Mouse (Mus musculus) forebrain, embryonic 12.5 days (tissue): ENCODE results near the gene Gm37240. TPM values are rescaled to one million over a fixed set of nuclear protein-coding genes. Genes with fewer than 3 reads are reported as not detected.

Experiments used
- ATAC-seq: fragments of 200-750 bp; cut with Nextera tagmentation; 2 replicates; pipeline ENCODE4 v1.8.0; 2017; ENCODE audit warnings: moderate TSS enrichment; ENCODE audit not compliant: low FRiP score
- H3K27ac ChIP-seq: fragments of 300-500 bp; sonication (generic); 2 replicates; pipeline ENCODE4 v1.5.1; 2016; ENCODE audit warnings: mild to moderate bottlenecking
- H3K27me3 ChIP-seq: fragments of 300-500 bp; sonication (generic); 2 replicates; pipeline ENCODE4 v1.6.1; 2016; ENCODE audit warnings: mild to moderate bottlenecking
- H3K36me3 ChIP-seq: fragments of 300-500 bp; sonication (generic); replicated peaks from 2 replicates; pipeline ENCODE4 v1.6.1; 2016; ENCODE audit warnings: mild to moderate bottlenecking
- H3K4me1 ChIP-seq: fragments of 300-500 bp; sonication (generic); 2 replicates; pipeline ENCODE4 v1.6.1; 2016
- H3K4me2 ChIP-seq: fragments of 300-500 bp; sonication (generic); 2 replicates; pipeline ENCODE4 v1.6.1; 2016; ENCODE audit warnings: mild to moderate bottlenecking, moderate library complexity
- H3K4me3 ChIP-seq: fragments of 300-500 bp; sonication (generic); replicated peaks from 2 replicates; pipeline ENCODE4 v1.5.1; 2016; ENCODE audit warnings: mild to moderate bottlenecking
- H3K9ac ChIP-seq: fragments of 300-500 bp; sonication (generic); 2 replicates; pipeline ENCODE4 v1.6.1; 2016; ENCODE audit warnings: mild to moderate bottlenecking
- H3K9me3 ChIP-seq: fragments of 300-500 bp; sonication (generic); 2 replicates; pipeline ENCODE4 v1.6.1; 2016
- WGBS: fragments of 180-500 bp; shearing (Covaris S2); methylation state at CpG from one replicate; pipeline ENCODE4 v1.1.7; 2016; 5-methylcytosine and 5-hydroxymethylcytosine counted together
- polyA plus RNA-seq: library from polyadenylated mRNA; unstranded; fragments of >200 nt; fragmentation: Nextera tagmentation; extraction: Ambion mirVana; gene quantifications from 2 replicates; pipeline ENCODE4 v1.2.1, GENCODE M21; 2016

Gene Gm37240
- polyA plus RNA-seq, 1 experiment from 2014 or later = 0.57 TPM

DNA sequence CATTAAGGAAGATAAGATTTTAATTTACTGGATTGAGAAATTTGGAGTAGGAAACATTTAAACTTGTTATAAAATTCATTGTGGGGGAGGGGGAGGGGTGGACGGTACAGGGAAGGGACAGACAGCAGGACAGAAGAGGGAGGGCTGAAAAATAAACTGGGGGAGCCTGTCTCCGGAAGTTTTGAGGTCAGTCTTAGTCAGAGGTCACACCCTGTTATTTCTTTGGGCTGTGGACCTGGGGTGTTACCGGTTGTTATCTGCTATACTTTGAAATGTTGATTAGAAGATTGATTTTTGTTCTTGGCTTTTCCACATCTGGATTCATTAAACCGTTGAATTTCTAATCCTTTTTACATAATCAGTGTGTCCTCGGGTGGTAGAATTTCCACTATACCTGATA is 1061.3 kb downstream of the Gm37240 start:
- H3K27ac ChIP-seq = no peak overlapping the region
- 71% methylated on average over 5 of the region's 5 CpGs for WGBS
- H3K9me3 ChIP-seq = no peaks in the 10 kb centered on the region
- H3K4me2 ChIP-seq = no peak overlapping the region
- H3K36me3 ChIP-seq = no peaks in the 10 kb centered on the region
- no peaks in the 10 kb centered on the region for H3K27me3 ChIP-seq
- no peak overlapping the region for H3K9ac ChIP-seq
- no peak overlapping the region for H3K4me3 ChIP-seq
- H3K4me1 ChIP-seq = no peaks in the 10 kb centered on the region; the same call in 1 of the 2 replicates
- ATAC-seq = no peak

DNA sequence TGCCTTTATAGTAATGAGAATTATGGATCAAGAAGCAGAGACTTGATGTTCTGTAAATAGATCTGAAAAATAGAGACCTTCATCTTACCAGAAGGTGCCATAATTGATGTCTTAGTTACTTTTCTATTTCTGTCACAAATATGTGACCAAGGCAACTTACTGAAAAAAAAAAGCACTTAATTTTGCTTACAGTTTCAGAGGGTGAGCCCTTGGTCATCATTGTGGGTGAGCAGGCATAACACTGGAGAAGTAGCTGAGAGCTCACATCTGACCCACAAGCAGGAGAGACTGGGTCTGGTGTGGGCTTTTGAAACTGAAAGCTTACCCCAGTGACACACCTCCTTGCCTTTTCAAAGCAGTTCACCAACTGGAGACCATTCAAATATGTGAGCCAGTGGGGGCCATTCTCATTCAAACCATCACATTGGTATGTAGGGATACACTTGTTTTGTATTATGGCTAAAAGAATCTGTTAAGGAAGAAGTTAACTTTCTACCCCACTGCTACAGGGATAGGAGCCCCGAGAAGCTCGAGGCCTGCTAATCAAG is 1066.6 kb downstream of the Gm37240 start:
- no peaks in the 10 kb centered on the region for H3K27me3 ChIP-seq
- no peaks in the 10 kb centered on the region for H3K36me3 ChIP-seq
- H3K4me3 ChIP-seq = no peak overlapping the region
- no peak overlapping the region for H3K9ac ChIP-seq
- H3K9me3 ChIP-seq = no peaks in the 10 kb centered on the region
- H3K4me1 ChIP-seq = peaks cover 11% of the 10 kb centered on the region
- no peak overlapping the region for H3K27ac ChIP-seq
- H3K4me2 ChIP-seq = no peak overlapping the region
- WGBS = 53% methylated on average over 2 of the region's 2 CpGs
- ATAC-seq = no peak

DNA sequence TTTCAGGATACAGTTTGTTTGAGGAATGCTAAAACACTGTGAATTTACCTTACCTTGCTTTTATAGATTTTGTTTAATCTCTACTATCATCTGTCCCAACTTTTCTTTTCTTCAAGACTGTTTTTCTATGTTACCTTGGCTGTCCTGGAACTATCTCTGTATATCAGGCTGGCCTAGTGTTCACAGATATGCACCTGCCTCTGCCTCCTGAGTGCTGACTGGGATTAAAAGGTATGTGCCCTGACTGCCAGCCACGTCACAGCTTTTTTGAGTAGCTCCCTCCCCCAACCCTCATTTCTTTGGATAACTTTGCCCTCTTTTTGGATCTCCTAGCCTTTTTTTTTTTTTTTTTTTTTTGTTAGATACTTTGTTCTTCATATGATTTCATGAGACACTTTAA is 1070.4 kb downstream of the Gm37240 start:
- 59% methylated on average over 1 of the region's 1 CpGs for WGBS

DNA sequence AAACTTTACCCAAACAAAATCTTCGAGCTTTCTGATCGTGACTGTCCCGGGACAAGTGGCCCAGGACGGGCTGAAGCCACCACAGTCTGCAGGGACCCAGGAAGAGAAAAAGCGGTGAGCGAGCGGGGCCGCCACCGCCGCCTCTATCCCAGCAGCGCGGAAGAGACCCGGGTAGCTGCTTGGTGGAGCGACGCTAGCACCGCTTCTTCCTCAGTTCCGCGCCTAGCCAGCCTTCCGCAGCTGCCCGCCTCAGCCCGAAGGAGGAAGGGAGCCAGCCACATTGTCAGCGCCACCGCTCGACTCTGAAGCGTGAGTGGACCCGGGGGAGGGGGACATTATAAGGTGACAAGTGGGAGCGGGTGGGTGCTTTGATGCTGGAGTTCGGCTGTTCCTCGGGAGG is 1071.9 kb downstream of the Gm37240 start:
- no peaks in the 10 kb centered on the region for H3K36me3 ChIP-seq
- peaks cover 26% of the 10 kb centered on the region for H3K4me1 ChIP-seq
- ATAC-seq = peak; percentile 14; the same call in 1 of the 2 replicates
- peak overlapping the region; percentile 96; the same call in 1 of the 2 replicates for H3K27ac ChIP-seq
- no peaks in the 10 kb centered on the region for H3K27me3 ChIP-seq
- H3K4me2 ChIP-seq = peak overlapping the region; percentile 99
- WGBS = under 1% methylated on average over 29 of the region's 29 CpGs
- H3K9me3 ChIP-seq = no peaks in the 10 kb centered on the region
- peak overlapping the region; percentile 99 for H3K4me3 ChIP-seq
- peak overlapping the region; percentile 91 for H3K9ac ChIP-seq

More for the DNA sequence above, 1070.4 kb downstream of the Gm37240 start:
- H3K4me1 ChIP-seq = peaks cover 26% of the 10 kb centered on the region
- no peaks in the 10 kb centered on the region for H3K9me3 ChIP-seq
- no peak overlapping the region for H3K9ac ChIP-seq
- no peak overlapping the region for H3K4me2 ChIP-seq
- H3K27me3 ChIP-seq = no peaks in the 10 kb centered on the region
- no peak overlapping the region for H3K27ac ChIP-seq
- no peak overlapping the region for H3K4me3 ChIP-seq
- no peaks in the 10 kb centered on the region for H3K36me3 ChIP-seq
- ATAC-seq = no peak

DNA sequence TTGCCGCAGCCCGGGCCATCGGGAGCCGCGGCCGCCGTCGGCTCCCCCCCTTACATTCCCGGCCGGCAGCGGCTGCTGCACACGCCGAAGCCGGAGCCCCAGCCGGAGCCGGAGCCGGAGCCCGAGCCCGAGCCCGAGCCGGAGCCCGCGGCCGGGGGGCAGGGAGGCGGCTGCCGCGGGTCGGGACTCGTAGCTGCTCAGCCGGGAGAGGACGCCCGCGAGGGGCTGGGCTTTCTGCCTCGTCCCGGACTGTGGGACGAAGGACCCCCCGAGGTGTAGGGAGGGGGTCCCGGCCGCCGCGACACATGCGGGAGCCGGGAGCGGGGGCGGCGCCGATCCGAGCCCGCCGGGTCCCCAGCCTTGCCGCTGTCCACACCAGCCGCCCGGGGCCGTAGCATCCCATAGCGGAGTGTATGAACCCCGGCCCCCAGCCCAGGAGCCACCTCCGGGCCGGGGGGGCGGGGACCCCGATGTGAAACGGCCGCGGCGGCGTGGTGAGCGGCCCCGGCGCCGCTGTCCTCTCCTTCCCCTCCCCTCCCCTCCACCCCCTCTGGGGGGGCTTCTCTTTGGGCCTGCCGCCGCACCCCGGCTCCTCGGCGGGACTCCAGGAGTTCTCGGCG is 1072.4 kb downstream of the Gm37240 start, which contains the start of gene Fbxw7:
Gene Fbxw7 (plus strand): TSS at position 507 of the 620 bp plus-strand sequence.
- Histone ChIP-seq H3K4me3 (peak within 1 kb of the TSS; percentile 99), H3K27ac (peak within 1 kb of the TSS; percentile 96), H3K4me2 (peak within 1 kb of the TSS; percentile 99), H3K36me3 (no peaks in the 10 kb centered on the region), H3K9me3 (no peaks in the 10 kb centered on the region), H3K4me1 (peaks cover 26% of the 10 kb centered on the region), H3K9ac (peak within 1 kb of the TSS; percentile 91), H3K27me3 (no peaks in the 10 kb centered on the region)
- ATAC-seq = no peak; the same call in 1 of the 2 replicates
- 0% methylated on average over 58 of the region's 76 CpGs for WGBS

DNA sequence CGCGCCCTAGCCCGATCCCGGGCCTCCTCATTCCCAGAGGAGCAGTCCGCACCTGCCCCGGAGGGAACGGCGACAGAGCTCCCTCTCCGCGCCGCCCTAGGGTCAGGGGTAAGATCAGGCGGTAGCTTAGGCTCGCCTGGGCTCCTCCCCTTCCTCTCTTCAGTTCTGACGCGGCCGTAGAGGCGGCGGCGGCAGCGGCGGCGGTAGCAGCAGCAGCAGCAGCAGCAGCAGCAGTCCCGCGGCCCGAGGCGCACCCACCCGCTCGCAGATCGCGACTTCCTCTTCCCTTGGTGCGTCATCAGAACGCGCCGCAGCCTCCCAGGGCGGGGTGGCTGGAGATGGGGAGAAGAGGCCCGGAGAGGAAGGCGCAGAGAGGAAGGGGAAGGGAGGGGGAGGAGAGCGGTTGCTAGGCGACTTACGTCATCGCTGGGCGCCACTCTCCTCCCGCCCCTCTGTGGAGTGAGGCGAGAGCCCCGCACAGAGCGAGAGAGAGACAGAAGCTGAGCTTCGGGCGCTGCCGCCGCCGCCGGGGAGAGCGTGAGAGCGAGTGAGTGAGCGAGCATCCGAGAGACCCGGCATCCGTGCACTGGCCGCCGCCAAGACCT is 1073.1 kb downstream of the Gm37240 start:
- Histone ChIP-seq H3K4me3 (peak overlapping the region; percentile 99), H3K4me2 (peak overlapping the region; percentile 99), H3K27me3 (no peaks in the 10 kb centered on the region), H3K27ac (peak overlapping the region; percentile 96), H3K9me3 (no peaks in the 10 kb centered on the region), H3K36me3 (no peaks in the 10 kb centered on the region), H3K4me1 (peaks cover 26% of the 10 kb centered on the region), H3K9ac (peak overlapping the region; percentile 91)
- peak; percentile 98 for ATAC-seq
- WGBS = under 1% methylated on average over 45 of the region's 60 CpGs

DNA sequence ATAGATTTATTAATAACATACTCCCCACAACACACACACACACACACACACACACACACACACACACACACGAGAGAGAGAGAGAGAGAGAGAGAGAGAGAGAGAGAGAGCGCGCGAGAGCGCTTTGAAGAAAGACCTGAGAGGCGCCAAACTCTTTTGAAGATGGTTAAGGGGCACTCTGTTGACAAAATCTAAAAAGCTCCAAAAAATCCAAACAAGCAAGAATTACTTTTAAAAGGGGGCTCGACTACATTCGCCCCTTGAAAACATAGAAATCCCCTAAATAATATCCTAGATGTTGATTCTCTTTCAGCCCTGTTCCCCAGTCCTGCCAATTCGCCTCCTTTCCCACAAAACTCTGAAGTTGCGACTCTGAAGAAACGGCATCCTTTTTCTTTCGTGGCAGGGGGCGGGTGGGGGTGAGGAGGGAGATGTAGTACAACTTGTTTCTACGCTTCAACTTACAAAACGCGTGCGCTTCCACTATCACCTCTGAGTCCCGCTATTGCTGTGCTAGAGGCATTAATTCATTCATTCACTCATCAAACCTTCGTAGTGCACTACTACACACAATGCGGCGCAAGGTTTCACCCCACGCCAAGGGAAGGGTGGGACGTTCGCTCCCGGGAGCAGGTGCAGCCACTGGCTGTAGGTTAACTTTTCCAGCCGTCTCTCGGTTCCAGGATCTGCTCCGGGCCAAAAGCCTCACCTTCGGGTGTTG is 1073.7 kb downstream of the Gm37240 start:
- ATAC-seq = peak; percentile 40
- under 1% methylated on average over 29 of the region's 29 CpGs for WGBS
- Histone ChIP-seq H3K4me2 (peak overlapping the region; percentile 78), H3K4me1 (peaks cover 26% of the 10 kb centered on the region), H3K27me3 (no peaks in the 10 kb centered on the region), H3K27ac (peak overlapping the region; percentile 96), H3K9ac (peak overlapping the region; percentile 76), H3K36me3 (no peaks in the 10 kb centered on the region), H3K9me3 (no peaks in the 10 kb centered on the region), H3K4me3 (peak overlapping the region; percentile 99)

DNA sequence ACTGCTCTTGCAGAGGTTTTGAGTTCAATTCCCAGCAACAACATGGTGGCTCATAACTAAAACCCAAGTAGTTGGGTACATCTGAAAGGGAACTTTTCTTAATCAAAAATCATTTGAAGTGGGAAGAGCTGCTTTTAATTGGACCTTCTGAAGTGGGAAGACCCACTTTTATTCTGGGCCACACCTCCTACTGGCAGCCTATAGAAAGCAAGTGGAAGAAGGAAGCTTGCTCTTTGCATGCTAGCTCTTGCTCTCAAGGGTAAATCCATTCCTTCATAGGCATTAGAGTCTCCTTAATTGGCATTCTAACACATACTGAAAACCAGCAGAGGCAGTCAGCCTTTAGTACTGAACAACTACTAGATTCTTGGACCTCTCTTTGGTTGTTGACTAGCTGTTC is 1076.5 kb downstream of the Gm37240 start:
- H3K9ac ChIP-seq = no peak overlapping the region
- no peaks in the 10 kb centered on the region for H3K9me3 ChIP-seq
- H3K27ac ChIP-seq = no peak overlapping the region
- no peaks in the 10 kb centered on the region for H3K36me3 ChIP-seq
- H3K4me3 ChIP-seq = no peak overlapping the region
- no peaks in the 10 kb centered on the region for H3K27me3 ChIP-seq
- H3K4me2 ChIP-seq = no peak overlapping the region
- peaks cover 16% of the 10 kb centered on the region for H3K4me1 ChIP-seq
- no peak for ATAC-seq

DNA sequence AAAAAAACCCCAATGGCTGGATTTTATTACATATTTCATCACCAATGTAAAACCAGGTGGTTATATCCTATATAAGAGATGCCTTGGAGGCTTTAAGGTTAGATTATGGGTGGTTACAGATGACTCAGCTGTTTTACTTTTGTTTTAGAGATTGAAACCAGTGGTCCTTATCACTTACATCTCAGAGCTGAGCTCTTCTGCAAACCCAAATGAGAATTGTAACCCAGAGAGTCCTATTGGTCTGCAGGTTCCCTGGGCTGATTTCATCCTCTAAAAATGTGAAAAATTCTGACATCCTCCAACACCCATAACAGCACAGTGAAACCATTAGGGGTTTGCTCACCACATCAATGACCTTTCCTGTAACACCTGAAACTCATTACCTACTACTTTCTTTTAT is 1078.4 kb downstream of the Gm37240 start:
- no peak for ATAC-seq

DNA sequence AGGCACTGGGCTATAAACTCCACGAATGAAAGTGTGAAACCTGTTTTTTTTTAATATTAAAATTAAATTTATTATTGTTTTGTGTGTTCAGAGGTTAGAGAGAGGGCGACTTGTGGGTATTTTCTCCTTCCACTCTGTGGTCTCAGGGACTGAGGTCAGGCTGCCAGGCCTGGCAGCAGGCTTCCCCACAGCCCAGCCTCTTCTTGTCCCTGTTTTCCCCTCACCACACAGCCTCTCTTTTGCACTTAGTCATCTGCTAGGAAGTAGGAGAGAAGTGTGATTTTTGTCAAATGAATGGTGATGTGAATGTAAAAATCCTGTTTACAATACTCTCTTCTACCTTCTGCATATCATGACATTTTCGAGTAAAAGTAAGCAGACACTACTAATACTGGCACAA is 1079.5 kb downstream of the Gm37240 start:
- H3K4me3 ChIP-seq = no peak overlapping the region
- WGBS = 82% methylated on average over 3 of the region's 3 CpGs
- H3K9me3 ChIP-seq = no peaks in the 10 kb centered on the region
- no peaks in the 10 kb centered on the region for H3K36me3 ChIP-seq
- no peak overlapping the region for H3K4me2 ChIP-seq
- H3K9ac ChIP-seq = no peak overlapping the region
- H3K27me3 ChIP-seq = no peaks in the 10 kb centered on the region
- H3K4me1 ChIP-seq = peaks cover 3% of the 10 kb centered on the region
- ATAC-seq = no peak
- no peak overlapping the region for H3K27ac ChIP-seq

More for the DNA sequence above, 1078.4 kb downstream of the Gm37240 start:
- H3K9me3 ChIP-seq = no peaks in the 10 kb centered on the region
- H3K27me3 ChIP-seq = no peaks in the 10 kb centered on the region
- peaks cover 12% of the 10 kb centered on the region for H3K4me1 ChIP-seq
- H3K4me3 ChIP-seq = no peak overlapping the region
- H3K27ac ChIP-seq = no peak overlapping the region
- no peaks in the 10 kb centered on the region for H3K36me3 ChIP-seq
- no peak overlapping the region for H3K4me2 ChIP-seq
- no peak overlapping the region for H3K9ac ChIP-seq

DNA sequence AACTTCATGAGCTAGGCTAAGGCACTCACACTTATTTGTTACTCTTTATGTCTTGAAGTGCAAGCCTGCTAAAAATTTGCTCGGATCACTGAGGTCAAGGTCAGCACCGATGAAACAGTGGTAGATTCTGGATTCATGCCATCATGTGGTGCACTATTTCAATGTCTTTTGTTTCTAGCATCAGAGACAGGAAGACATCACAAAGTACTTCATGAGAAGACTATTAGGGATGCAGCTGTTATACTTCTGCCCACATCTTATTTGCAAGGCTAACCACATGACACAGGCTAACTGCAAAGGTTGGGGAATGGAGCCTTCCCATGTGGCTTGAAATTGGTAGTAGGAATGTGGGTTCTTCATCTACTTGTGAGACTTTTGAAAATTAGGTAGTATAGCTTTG is 1081.1 kb downstream of the Gm37240 start:
- H3K9me3 ChIP-seq = no peaks in the 10 kb centered on the region
- no peak overlapping the region for H3K4me2 ChIP-seq
- H3K27me3 ChIP-seq = no peaks in the 10 kb centered on the region
- H3K9ac ChIP-seq = no peak overlapping the region
- ATAC-seq = no peak
- H3K27ac ChIP-seq = no peak overlapping the region
- H3K4me3 ChIP-seq = no peak overlapping the region
- no peaks in the 10 kb centered on the region for H3K36me3 ChIP-seq
- H3K4me1 ChIP-seq = no peaks in the 10 kb centered on the region
- WGBS = 84% methylated on average over 2 of the region's 2 CpGs

DNA sequence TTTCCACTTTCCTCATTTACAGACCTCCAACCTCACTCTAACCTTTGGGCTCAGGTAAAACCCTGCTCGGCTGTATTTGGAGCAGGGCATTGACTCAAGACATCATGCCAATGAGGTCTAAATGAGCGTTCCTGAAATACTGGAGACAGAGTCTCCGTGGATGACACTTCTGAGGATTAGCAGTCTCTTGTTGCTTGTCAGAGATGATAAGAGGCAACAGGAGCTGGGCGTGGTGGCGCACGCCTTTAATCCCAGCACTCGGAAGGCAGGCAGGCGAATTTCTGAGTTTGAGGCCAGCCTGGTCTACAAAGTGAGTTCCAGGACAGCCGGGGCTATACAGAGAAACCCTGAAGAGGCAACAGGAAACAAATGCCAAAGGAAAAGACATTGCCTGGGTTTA is 1083.3 kb downstream of the Gm37240 start:
- Histone ChIP-seq H3K4me2 (no peak overlapping the region), H3K36me3 (no peaks in the 10 kb centered on the region), H3K4me1 (no peaks in the 10 kb centered on the region), H3K27ac (no peak overlapping the region), H3K4me3 (no peak overlapping the region), H3K27me3 (no peaks in the 10 kb centered on the region), H3K9ac (no peak overlapping the region), H3K9me3 (no peaks in the 10 kb centered on the region)
- ATAC-seq = no peak
- WGBS = 76% methylated on average over 9 of the region's 9 CpGs
